Mouse (Mus musculus) kidney, embryonic 16.5 days (tissue): ENCODE results near the gene Ccdc92. TPM values are rescaled to one million over a fixed set of nuclear protein-coding genes. Genes with fewer than 3 reads are reported as not detected.

Experiments
- ATAC-seq: fragments of 200-750 bp; cut with Nextera tagmentation; 2 replicates; pipeline ENCODE4 v1.8.0; 2017; ENCODE audit warnings: moderate TSS enrichment; ENCODE audit not compliant: low FRiP score, low TSS enrichment
- H3K27ac ChIP-seq: fragments of 300-500 bp; sonication (generic); 2 replicates; pipeline ENCODE4 v1.5.1; 2014; ENCODE audit warnings: low read length
- H3K27me3 ChIP-seq: fragments of 300-500 bp; sonication (generic); 2 replicates; pipeline ENCODE4 v1.6.1; 2014; ENCODE audit warnings: low read length, control low read depth, mixed read lengths; ENCODE audit not compliant: insufficient read depth
- H3K36me3 ChIP-seq: fragments of 300-500 bp; sonication (generic); 2 replicates; pipeline ENCODE4 v1.6.1; 2014; ENCODE audit warnings: low read length, control low read depth, mixed read lengths; ENCODE audit not compliant: insufficient read depth
- H3K4me1 ChIP-seq: fragments of 300-500 bp; sonication (generic); 2 replicates; pipeline ENCODE4 v1.6.1; 2014; ENCODE audit warnings: low read length, control low read depth, mixed read lengths; ENCODE audit not compliant: insufficient read depth
- H3K4me2 ChIP-seq: fragments of 300-500 bp; sonication (generic); replicated peaks from 2 replicates; pipeline ENCODE4 v1.6.1; 2014; ENCODE audit warnings: low read depth, low read length
- H3K4me3 ChIP-seq: fragments of 300-500 bp; sonication (generic); 2 replicates; pipeline ENCODE4 v1.5.1; 2014; ENCODE audit warnings: mild to moderate bottlenecking, low read length
- H3K9ac ChIP-seq: fragments of 300-500 bp; sonication (generic); replicated peaks from 2 replicates; pipeline ENCODE4 v1.6.1; 2014; ENCODE audit warnings: low read length
- H3K9me3 ChIP-seq: fragments of 300-500 bp; sonication (generic); 2 replicates; pipeline ENCODE4 v1.6.1; 2016; ENCODE audit warnings: low read length, control low read depth
- WGBS: fragments of 180-500 bp; shearing (Covaris S2); extraction: QIAGEN DNeasy Blood & Tissue Kit; methylation state at CpG from one replicate; pipeline ENCODE4 v1.1.7; 2014; 5-methylcytosine and 5-hydroxymethylcytosine counted together
- polyA plus RNA-seq: library from polyadenylated mRNA; unstranded; fragments of >200 nt; fragmentation: Nextera tagmentation; extraction: Ambion mirVana; gene quantifications from 2 replicates; pipeline ENCODE4 v1.2.1, GENCODE M21; 2015

Ccdc92 gene
- polyA plus RNA-seq, 1 experiment from 2014 or later = 8.8 TPM

GRCm38 (mm10) chr5:124843386-124843785 is 18.8 kb downstream of the Ccdc92 start:
- no peak for ATAC-seq
- no peaks in the 10 kb centered on the region for H3K36me3 ChIP-seq
- no peaks in the 10 kb centered on the region for H3K27me3 ChIP-seq
- no peak overlapping the region for H3K27ac ChIP-seq
- H3K4me1 ChIP-seq = no peaks in the 10 kb centered on the region
- WGBS = 79% methylated on average over 8 of the region's 8 CpGs
- H3K9ac ChIP-seq = no peak overlapping the region
- H3K4me3 ChIP-seq = no peak overlapping the region
- H3K4me2 ChIP-seq = no peak overlapping the region
- H3K9me3 ChIP-seq = no peaks in the 10 kb centered on the region

DNA sequence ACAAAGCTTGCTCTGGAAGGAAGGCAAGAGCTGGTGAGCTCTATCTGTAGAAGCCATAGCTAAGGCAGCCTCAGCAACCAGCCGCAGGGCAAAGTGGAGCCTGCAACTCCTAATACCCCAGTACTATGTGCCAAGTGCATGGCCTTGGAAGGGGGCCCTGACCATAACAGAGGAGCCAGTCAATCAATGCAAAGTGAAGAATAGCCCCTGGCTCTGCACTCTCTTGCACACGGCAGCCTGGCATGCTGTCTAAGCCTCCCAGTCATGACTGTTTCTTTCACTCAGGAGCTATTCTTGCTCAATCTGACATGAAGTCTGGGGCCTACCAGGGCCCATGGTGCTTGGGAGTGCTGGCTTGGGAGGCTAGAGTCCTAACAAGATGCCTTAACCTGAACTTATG is 21.6 kb downstream of the Ccdc92 start:
- no peaks in the 10 kb centered on the region for H3K4me1 ChIP-seq
- H3K9ac ChIP-seq = no peak overlapping the region
- H3K27ac ChIP-seq = no peak overlapping the region
- no peaks in the 10 kb centered on the region for H3K9me3 ChIP-seq
- no peaks in the 10 kb centered on the region for H3K36me3 ChIP-seq
- no peak overlapping the region for H3K4me3 ChIP-seq
- WGBS = 85% methylated on average over 2 of the region's 2 CpGs
- no peaks in the 10 kb centered on the region for H3K27me3 ChIP-seq
- no peak for ATAC-seq
- H3K4me2 ChIP-seq = no peak overlapping the region

GRCm38 (mm10) chr5:124840202-124840601 is 22.0 kb downstream of the Ccdc92 start:
- H3K9me3 ChIP-seq = no peaks in the 10 kb centered on the region
- no peak for ATAC-seq

DNA sequence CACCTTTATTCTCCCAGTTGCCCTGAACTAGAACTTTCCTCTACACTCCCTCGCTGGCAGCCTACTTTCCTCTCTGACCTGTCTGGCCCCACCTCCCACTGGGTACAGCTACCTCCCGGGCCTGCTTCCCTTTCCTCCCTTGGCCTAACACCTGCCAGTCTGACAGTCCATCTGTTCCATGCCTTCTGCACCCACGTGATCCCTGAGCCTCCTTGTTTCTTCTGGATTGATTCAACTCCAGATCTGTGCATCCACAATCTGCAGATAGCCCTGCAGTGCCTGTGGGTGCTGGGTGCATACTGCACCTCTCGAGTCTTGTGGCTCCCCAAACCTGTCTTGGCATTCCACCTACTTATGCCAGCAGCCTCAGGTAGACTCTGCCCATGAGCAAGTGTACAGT is 25.6 kb downstream of the Ccdc92 start:
- 57% methylated on average over 4 of the region's 4 CpGs for WGBS
- H3K27me3 ChIP-seq = no peaks in the 10 kb centered on the region
- H3K4me3 ChIP-seq = no peak overlapping the region
- H3K4me1 ChIP-seq = no peaks in the 10 kb centered on the region
- no peak overlapping the region for H3K27ac ChIP-seq
- no peaks in the 10 kb centered on the region for H3K36me3 ChIP-seq
- no peaks in the 10 kb centered on the region for H3K9me3 ChIP-seq
- H3K4me2 ChIP-seq = no peak overlapping the region
- no peak overlapping the region for H3K9ac ChIP-seq
- ATAC-seq = no peak

More at GRCm38 (mm10) chr5:124840202-124840601, 22.0 kb downstream of the Ccdc92 start:
- Histone ChIP-seq H3K9ac (no peak overlapping the region), H3K4me2 (no peak overlapping the region), H3K4me1 (no peaks in the 10 kb centered on the region), H3K27me3 (no peaks in the 10 kb centered on the region), H3K36me3 (no peaks in the 10 kb centered on the region), H3K27ac (no peak overlapping the region), H3K4me3 (no peak overlapping the region)
- 76% methylated on average over 7 of the region's 7 CpGs for WGBS

- Histone ChIP-seq H3K9ac (no peak overlapping the region), H3K4me2 (no peak overlapping the region), H3K27ac (no peak overlapping the region), H3K27me3 (no peaks in the 10 kb centered on the region), H3K4me1 (no peaks in the 10 kb centered on the region), H3K36me3 (no peaks in the 10 kb centered on the region), H3K9me3 (no peaks in the 10 kb centered on the region), H3K4me3 (no peak overlapping the region)
- 82% methylated on average over 10 of the region's 10 CpGs for WGBS
- no peak for ATAC-seq
These were observed 26.1 kb downstream of the Ccdc92 start for GRCm38 (mm10) chr5:124836075-124836474.

GRCm38 (mm10) chr5:124835218-124835617 is 27.0 kb downstream of the Ccdc92 start:
- no peak for ATAC-seq
- H3K27ac ChIP-seq = no peak overlapping the region
- no peaks in the 10 kb centered on the region for H3K9me3 ChIP-seq
- no peaks in the 10 kb centered on the region for H3K36me3 ChIP-seq
- no peaks in the 10 kb centered on the region for H3K4me1 ChIP-seq
- WGBS = 94% methylated on average over 15 of the region's 15 CpGs
- no peak overlapping the region for H3K9ac ChIP-seq
- H3K27me3 ChIP-seq = no peaks in the 10 kb centered on the region
- no peak overlapping the region for H3K4me3 ChIP-seq
- H3K4me2 ChIP-seq = no peak overlapping the region

DNA sequence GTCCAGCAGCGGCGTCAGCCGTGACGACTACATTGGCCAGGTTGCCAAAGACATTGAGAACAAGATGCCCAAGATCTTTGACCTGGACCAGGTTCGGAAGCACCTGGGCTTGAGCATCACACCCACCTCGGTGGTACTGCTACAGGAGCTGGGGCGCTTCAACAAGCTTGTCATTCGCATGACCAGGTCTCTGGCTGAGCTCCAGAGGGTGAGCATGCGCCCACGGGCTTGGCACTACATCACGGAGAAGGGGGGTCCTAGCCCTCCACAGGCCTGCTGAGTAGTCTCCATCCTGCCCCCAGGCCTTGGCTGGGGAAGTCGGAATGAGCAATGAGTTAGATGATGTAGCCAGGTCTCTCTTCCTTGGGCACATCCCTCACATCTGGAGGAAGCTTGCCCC is 31.9 kb downstream of the Ccdc92 start:
- Histone ChIP-seq H3K36me3 (no peaks in the 10 kb centered on the region), H3K27me3 (no peaks in the 10 kb centered on the region), H3K4me3 (no peak overlapping the region), H3K4me2 (no peak overlapping the region), H3K27ac (no peak overlapping the region), H3K9ac (no peak overlapping the region), H3K4me1 (no peaks in the 10 kb centered on the region), H3K9me3 (no peaks in the 10 kb centered on the region)
- 89% methylated on average over 12 of the region's 12 CpGs for WGBS
- no peak for ATAC-seq

GRCm38 (mm10) chr5:124822128-124822894 is 39.9 kb downstream of the Ccdc92 start:
- no peaks in the 10 kb centered on the region for H3K4me1 ChIP-seq
- no peak overlapping the region for H3K4me2 ChIP-seq
- H3K4me3 ChIP-seq = no peak overlapping the region
- H3K27ac ChIP-seq = no peak overlapping the region
- no peak overlapping the region for H3K9ac ChIP-seq
- H3K36me3 ChIP-seq = no peaks in the 10 kb centered on the region
- no peaks in the 10 kb centered on the region for H3K27me3 ChIP-seq
- ATAC-seq = no peak
- peaks cover 11% of the 10 kb centered on the region; the same call in 1 of the 2 replicates for H3K9me3 ChIP-seq
- WGBS = 81% methylated on average over 18 of the region's 18 CpGs

DNA sequence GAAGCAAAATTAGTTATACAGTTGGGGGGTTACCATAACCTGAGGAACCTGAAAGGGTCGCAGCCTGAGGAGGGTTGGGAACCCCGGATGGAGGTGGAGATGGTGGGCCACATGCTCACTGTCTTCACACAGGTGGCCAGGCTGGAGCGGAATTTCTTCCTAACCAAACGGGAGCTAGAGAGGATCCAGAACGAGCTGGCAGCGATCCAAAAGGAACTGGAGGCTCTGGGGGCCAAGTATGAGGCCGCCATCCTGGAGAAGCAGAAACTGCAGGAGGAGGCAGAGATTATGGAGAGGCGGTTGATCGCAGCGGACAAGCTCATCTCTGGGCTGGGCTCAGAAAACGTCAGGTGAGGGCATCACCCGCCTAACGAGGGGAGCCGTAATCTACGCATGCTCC is 45.2 kb downstream of the Ccdc92 start:
- WGBS = 82% methylated on average over 15 of the region's 15 CpGs
- peaks cover 11% of the 10 kb centered on the region; the same call in 1 of the 2 replicates for H3K9me3 ChIP-seq
- H3K4me1 ChIP-seq = no peaks in the 10 kb centered on the region
- H3K36me3 ChIP-seq = no peaks in the 10 kb centered on the region
- H3K9ac ChIP-seq = no peak overlapping the region
- no peak for ATAC-seq
- H3K4me3 ChIP-seq = no peak overlapping the region
- no peak overlapping the region for H3K4me2 ChIP-seq
- no peaks in the 10 kb centered on the region for H3K27me3 ChIP-seq
- H3K27ac ChIP-seq = no peak overlapping the region

GRCm38 (mm10) chr5:124814797-124815196 is 47.4 kb downstream of the Ccdc92 start:
- ATAC-seq = no peak
- Histone ChIP-seq H3K27me3 (no peaks in the 10 kb centered on the region), H3K36me3 (no peaks in the 10 kb centered on the region), H3K4me1 (no peaks in the 10 kb centered on the region), H3K27ac (no peak overlapping the region), H3K9ac (no peak overlapping the region), H3K4me3 (no peak overlapping the region), H3K4me2 (no peak overlapping the region), H3K9me3 (peaks cover 11% of the 10 kb centered on the region; the same call in 1 of the 2 replicates)
- WGBS = 54% methylated on average over 5 of the region's 5 CpGs
